Mouse (Mus musculus) spleen, adult 2 months (tissue): ENCODE data around the gene Smox. TPM values are rescaled to one million over a fixed set of nuclear protein-coding genes. Genes with fewer than 3 reads are reported as not detected.

Experiments used
- DNase-seq, 2 experiments: peaks; one replicate each; pipeline versions ENCODE4 v3.0.0 to v3.0.0-alpha.2; 2012 to 2021; ENCODE audit warnings: low spot score in 2 of 2, low read depth in 1 of 2
- H3K27ac ChIP-seq: fragments of 200-500 bp; 2 replicates; pipeline ENCODE4 v1.5.1; 2012; ENCODE audit warnings: low read length, inconsistent platforms; ENCODE audit not compliant: insufficient read depth
- H3K27me3 ChIP-seq: fragments of 200-500 bp; 2 replicates; pipeline ENCODE4 v1.6.1; 2012; ENCODE audit warnings: mild to moderate bottlenecking, moderate library complexity, low read length, inconsistent platforms; ENCODE audit not compliant: control insufficient read depth, insufficient read depth
- H3K36me3 ChIP-seq: fragments of 200-500 bp; 2 replicates; pipeline ENCODE4 v1.6.1; 2012; ENCODE audit warnings: mild to moderate bottlenecking, low read length, inconsistent platforms; ENCODE audit not compliant: control insufficient read depth, insufficient read depth
- H3K4me1 ChIP-seq: fragments of 200-500 bp; 2 replicates; pipeline ENCODE4 v1.6.1; 2011; ENCODE audit warnings: inconsistent platforms; ENCODE audit not compliant: control insufficient read depth, insufficient read depth, insufficient read length
- H3K4me3 ChIP-seq: fragments of 200-500 bp; 2 replicates; pipeline ENCODE4 v1.5.1; 2011; ENCODE audit warnings: mild to moderate bottlenecking, inconsistent platforms; ENCODE audit not compliant: insufficient read depth, insufficient read length; ENCODE audit errors: extremely low read depth
- CTCF ChIP-seq: fragments of 200-500 bp; IDR thresholded peaks from 2 replicates; pipeline ENCODE4 v1.5.1; 2011; ENCODE audit warnings: mild to moderate bottlenecking, inconsistent platforms; ENCODE audit not compliant: insufficient read depth, insufficient read length, insufficient replicate concordance; ENCODE audit errors: extremely low read depth
- POLR2A ChIP-seq: fragments of 200-500 bp; IDR thresholded peaks from 2 replicates; pipeline ENCODE4 v1.6.1; 2011; ENCODE audit warnings: low read depth, low read length, inconsistent platforms
- WGBS: fragments of 180-500 bp; shearing (Covaris S2); methylation state at CpG from one replicate; pipeline ENCODE4 v1.1.7; 2018; 5-methylcytosine and 5-hydroxymethylcytosine counted together
- polyA plus RNA-seq: library from polyadenylated mRNA; depleted of rRNA; stranded (reverse); fragments of >200 nt; gene quantifications from 2 replicates; pipeline ENCODE4 v1.2.3, GENCODE M21; 2012

Gene Smox
- polyA plus RNA-seq, 1 experiment: 91.7 TPM

DNA sequence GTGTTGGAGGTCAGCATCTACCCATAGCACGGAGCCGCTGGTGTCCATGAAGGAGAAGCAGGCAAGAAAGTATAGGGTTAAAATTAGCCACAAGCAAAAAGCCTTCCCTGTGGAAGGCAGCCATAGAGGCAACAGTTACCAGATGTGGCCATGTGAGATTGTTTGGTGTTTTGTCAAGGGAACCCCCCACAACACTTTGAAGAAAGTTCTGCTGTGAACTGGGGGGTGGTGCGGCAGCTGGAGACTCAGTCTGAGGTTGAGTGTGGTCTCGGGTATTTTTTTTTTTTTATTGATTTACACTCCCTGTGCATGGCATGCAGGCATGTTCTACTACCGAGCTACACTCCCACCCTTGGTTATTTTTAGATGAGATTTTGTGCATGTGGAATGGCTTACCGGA is 8.8 kb upstream of the Smox start:
- no peak for DNase-seq
- no peak overlapping the region for H3K27ac ChIP-seq
- H3K4me3 ChIP-seq: no peak overlapping the region
- H3K27me3 ChIP-seq: no peaks in the 10 kb centered on the region
- no peaks in the 10 kb centered on the region for H3K36me3 ChIP-seq
- 86% methylated on average over 6 of the region's 6 CpGs for WGBS
- no peaks in the 10 kb centered on the region for H3K4me1 ChIP-seq
- TF ChIP-seq POLR2A (no peak), CTCF (no peak)

DNA sequence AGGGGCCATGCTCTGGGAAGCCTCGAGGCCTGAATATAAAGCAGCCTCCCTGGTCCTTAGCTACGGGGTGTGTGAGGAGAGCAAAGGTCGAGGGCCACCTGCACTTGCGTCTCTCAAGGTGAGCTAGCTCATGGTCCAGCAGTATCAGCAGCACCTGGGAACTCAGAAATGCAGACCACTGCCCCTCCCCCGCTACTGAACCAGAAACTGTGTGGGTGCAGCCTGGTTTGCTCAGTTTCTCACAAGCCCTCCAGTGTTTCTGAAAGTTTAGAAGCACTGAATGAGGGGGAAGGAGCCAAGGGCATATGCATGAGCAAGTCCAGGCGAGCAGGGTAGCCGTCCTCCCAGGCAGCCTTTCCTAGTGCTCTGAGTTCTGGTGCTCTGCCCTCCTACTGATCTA is 7.7 kb upstream of the Smox start:
- Histone ChIP-seq H3K27me3 (no peaks in the 10 kb centered on the region), H3K4me3 (no peak overlapping the region), H3K27ac (no peak overlapping the region), H3K4me1 (no peaks in the 10 kb centered on the region), H3K36me3 (no peaks in the 10 kb centered on the region)
- WGBS: 84% methylated on average over 7 of the region's 7 CpGs
- no peak for DNase-seq
- TF ChIP-seq POLR2A (no peak), CTCF (no peak)

DNA sequence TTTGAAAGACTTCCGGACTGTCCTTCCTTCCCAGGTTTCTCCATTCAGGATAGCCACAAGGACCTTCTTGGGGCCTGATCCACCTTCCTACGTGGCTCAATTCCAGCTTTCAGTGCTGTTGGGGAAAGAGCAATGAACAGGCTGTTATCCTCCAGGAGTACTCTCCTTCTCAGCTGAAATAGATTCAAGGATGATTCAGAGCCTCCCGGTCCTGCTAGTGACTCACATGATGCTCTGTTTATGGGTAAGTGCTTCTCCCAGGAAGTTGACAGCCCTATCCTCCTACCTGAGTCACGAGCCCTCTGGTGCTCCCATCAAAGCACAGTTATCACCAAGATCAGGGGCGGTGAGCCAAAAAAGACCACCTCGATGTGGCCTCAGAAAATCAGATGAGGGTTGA is 7.1 kb upstream of the Smox start:
- Histone ChIP-seq H3K4me3 (no peak overlapping the region), H3K27me3 (no peaks in the 10 kb centered on the region)

DNA sequence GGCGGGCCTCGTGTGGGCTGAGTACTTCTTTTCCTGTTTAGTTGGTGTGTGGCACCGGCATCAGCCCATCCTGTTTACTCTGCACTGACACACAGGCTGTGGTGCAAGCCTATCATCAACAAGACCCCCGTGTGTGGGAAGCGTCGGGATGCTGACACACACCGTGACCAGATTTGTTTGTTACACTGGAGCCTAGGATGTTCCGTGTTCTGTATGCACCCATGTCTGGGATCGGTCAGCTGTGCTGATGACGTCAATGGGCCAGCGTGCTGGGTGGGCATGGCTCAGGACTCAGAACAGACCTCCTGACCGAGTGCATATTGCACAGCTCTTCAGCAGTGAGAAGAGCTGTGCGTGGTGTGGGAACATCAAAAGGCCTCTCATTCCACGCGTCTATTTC is 6.2 kb upstream of the Smox start:
- Histone ChIP-seq H3K27me3 (no peaks in the 10 kb centered on the region), H3K4me3 (no peak overlapping the region), H3K36me3 (no peaks in the 10 kb centered on the region), H3K4me1 (no peaks in the 10 kb centered on the region), H3K27ac (no peak overlapping the region)
- DNase-seq: no peak
- WGBS: 85% methylated on average over 15 of the region's 15 CpGs
- TF ChIP-seq POLR2A: no peak
- TF ChIP-seq CTCF: no peak

More for the DNA sequence above, 7.1 kb upstream of the Smox start:
- no peak overlapping the region for H3K27ac ChIP-seq
- 83% methylated on average over 6 of the region's 6 CpGs for WGBS
- no peak for TF ChIP-seq POLR2A
- TF ChIP-seq CTCF: no peak
- no peak for DNase-seq
- H3K36me3 ChIP-seq: no peaks in the 10 kb centered on the region
- H3K4me1 ChIP-seq: no peaks in the 10 kb centered on the region

DNA sequence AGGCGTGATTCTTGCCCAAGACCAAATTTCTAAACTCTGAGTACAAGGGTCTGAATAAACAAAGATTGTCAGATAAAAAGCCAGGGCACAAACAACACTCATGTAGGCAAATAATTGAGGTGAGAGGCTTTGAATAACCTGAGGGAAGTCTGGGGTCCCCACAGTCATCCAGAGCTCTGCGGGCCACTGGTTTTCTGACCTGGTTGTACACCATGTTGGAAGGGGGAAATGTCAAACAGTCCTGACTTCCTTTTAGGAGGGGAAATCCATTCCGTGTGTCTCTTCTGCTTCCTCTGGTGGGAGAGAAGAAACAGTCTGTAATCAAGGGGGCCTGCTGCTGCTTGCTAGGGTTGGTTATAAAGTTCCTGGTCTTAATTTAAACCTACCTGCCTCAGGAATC is 5.2 kb upstream of the Smox start:
- no peaks in the 10 kb centered on the region for H3K36me3 ChIP-seq
- TF ChIP-seq POLR2A (no peak), CTCF (no peak)

DNA sequence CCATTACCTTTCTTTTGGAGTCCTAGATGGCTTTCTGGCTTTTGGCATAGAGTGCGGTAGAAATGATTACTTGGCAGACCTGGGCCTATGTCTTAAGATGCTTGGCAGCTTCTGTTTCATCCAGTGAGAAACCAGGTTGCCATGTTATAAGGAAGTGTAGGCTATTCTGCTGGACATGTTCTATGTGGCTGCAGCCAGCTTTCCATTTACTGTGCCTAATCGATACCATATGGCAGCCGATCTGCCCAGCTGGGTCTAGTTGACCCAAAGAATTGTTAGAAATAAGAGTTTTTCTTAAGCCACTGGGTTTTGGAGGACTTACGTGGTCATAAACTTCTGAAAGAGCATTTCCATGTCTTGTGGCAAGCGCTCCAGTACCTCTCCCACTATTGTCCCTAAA is 4.0 kb upstream of the Smox start:
- H3K27ac ChIP-seq: no peak overlapping the region
- WGBS: 95% methylated on average over 5 of the region's 5 CpGs
- H3K4me1 ChIP-seq: no peaks in the 10 kb centered on the region; the same call in 1 of the 2 replicates
- no peak overlapping the region for H3K4me3 ChIP-seq
- TF ChIP-seq POLR2A: no peak
- no peak for TF ChIP-seq CTCF
- no peak for DNase-seq
- peaks cover 9% of the 10 kb centered on the region for H3K27me3 ChIP-seq
- no peaks in the 10 kb centered on the region for H3K36me3 ChIP-seq

More for the DNA sequence above, 5.2 kb upstream of the Smox start:
- H3K4me1 ChIP-seq: no peaks in the 10 kb centered on the region
- H3K27me3 ChIP-seq: no peaks in the 10 kb centered on the region
- H3K27ac ChIP-seq: no peak overlapping the region
- 70% methylated on average over 3 of the region's 3 CpGs for WGBS
- DNase-seq: no peak
- no peak overlapping the region for H3K4me3 ChIP-seq

DNA sequence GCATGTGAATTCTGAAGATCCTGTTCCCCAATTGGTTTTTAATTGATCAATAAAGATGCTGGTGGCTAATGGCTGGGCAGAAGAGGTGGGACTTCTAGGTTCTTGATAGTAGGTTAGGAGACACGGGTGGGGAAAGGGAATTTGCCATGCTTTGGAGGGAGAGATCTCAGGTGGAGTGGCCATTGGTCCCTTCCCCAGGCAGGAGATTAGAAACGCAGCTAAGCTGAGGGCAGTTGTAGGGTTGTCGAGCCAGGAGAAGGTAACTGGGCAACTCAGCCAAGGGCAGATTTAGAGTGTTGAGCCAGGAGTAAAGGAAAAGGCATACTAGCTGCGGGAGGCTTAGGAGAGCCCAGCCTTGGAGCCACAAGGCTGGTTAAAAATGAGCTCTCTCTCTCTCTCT is 3.0 kb upstream of the Smox start:
- Histone ChIP-seq H3K27ac (no peak overlapping the region), H3K27me3 (peaks cover 9% of the 10 kb centered on the region), H3K4me3 (no peak overlapping the region), H3K36me3 (no peaks in the 10 kb centered on the region), H3K4me1 (no peaks in the 10 kb centered on the region; the same call in 1 of the 2 replicates)
- DNase-seq: no peak
- TF ChIP-seq CTCF (no peak), POLR2A (no peak)
- WGBS: 90% methylated on average over 4 of the region's 4 CpGs
